Mouse (Mus musculus): ENCODE measurements around the gene Ikbip. TPM values are rescaled to one million over a fixed set of nuclear protein-coding genes. Genes with fewer than 3 reads are reported as not detected.

Gene Ikbip
- polyA plus RNA-seq, 1 experiment from 2014 or later, result 25.3 TPM

DNA sequence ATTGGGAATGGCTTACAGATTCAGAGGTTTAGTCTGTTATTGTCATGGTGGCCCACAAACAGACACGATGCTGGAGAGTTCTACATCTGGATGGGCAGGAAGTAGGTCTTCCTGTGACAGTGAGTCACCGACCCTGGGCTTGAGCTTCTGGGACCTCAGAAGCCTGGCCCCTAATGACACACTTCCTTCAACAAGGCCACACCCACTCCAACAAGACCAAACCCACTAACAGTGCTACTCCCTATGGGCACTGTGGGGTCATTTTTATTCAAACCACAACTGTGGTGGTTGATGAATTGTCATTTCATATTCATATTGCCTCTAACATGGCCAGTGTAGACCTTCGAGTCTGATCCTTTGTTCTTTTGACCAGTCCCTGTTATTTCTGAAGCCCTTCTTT, 55.6 kb downstream of the Ikbip start:
- Histone ChIP-seq H3K4me2 (ENCODE audit: low read depth, severe bottlenecking) (no peak overlapping the region), H3K27me3 (ENCODE audit: control insufficient read depth, insufficient read depth, low read length) (no peaks in the 10 kb centered on the region), H3K4me3 (ENCODE audit: low read depth, low read length) (no peak overlapping the region), H3K27ac (replicated peaks; ENCODE audit: low read depth, low read length) (no peak overlapping the region), H3K9me3 (ENCODE audit: control insufficient read depth, low read length) (no peaks in the 10 kb centered on the region), H3K9ac (ENCODE audit: low read length) (no peak overlapping the region), H3K4me1 (ENCODE audit: control insufficient read depth, insufficient read depth, low read length) (no peaks in the 10 kb centered on the region), H3K36me3 (ENCODE audit: control insufficient read depth, insufficient read depth, low read length) (no peaks in the 10 kb centered on the region)
- WGBS, result 84% methylated on average over 3 of the region's 3 CpGs
- no peak for ATAC-seq (ENCODE audit: insufficient number of reproducible peaks, low FRiP score, low TSS enrichment, low read depth)
- no peak for DNase-seq (ENCODE audit: low spot score)

DNA sequence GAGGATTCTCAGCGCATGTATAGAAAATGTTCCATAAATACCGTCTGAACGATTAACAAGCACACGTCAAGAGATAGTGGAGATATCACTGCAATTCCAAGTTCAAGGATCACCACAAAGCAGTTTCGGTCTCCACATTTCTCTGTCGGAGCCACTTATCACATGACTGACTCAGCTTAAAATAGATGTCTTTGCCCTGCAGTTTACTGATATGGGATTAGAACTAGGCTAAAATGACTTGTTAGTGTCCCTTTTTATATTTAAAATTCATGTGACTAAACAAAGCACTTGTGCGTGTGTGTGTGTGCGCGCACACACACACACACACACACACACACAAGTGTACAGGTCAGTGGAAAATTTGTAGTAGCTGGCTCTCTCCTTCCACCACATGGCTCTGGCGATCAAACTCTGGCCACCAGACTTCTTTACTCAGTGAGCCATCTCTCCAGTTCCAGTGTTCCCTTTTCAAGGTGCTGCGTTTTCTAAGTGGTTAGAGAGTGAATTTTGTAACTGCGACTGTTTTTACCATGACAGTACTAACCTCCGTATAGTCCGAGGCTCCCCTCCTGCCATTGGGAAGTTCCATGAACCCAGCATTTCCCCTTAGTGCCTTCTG, 56.5 kb downstream of the Ikbip start:
- no peaks in the 10 kb centered on the region for H3K27me3 ChIP-seq (ENCODE audit: control insufficient read depth, insufficient read depth, low read length)
- no peak overlapping the region for H3K9ac ChIP-seq (ENCODE audit: low read length)
- DNase-seq (ENCODE audit: low spot score), result no peak
- no peak overlapping the region for H3K4me2 ChIP-seq (ENCODE audit: low read depth, severe bottlenecking)
- no peak for ATAC-seq (ENCODE audit: insufficient number of reproducible peaks, low FRiP score, low TSS enrichment, low read depth)
- H3K4me3 ChIP-seq (ENCODE audit: low read depth, low read length), result no peak overlapping the region
- no peak overlapping the region for H3K27ac ChIP-seq (replicated peaks; ENCODE audit: low read depth, low read length)
- no peaks in the 10 kb centered on the region for H3K36me3 ChIP-seq (ENCODE audit: control insufficient read depth, insufficient read depth, low read length)
- no peaks in the 10 kb centered on the region for H3K4me1 ChIP-seq (ENCODE audit: control insufficient read depth, insufficient read depth, low read length)
- no peaks in the 10 kb centered on the region for H3K9me3 ChIP-seq (ENCODE audit: control insufficient read depth, low read length)
- 91% methylated on average over 14 of the region's 14 CpGs for WGBS

DNA sequence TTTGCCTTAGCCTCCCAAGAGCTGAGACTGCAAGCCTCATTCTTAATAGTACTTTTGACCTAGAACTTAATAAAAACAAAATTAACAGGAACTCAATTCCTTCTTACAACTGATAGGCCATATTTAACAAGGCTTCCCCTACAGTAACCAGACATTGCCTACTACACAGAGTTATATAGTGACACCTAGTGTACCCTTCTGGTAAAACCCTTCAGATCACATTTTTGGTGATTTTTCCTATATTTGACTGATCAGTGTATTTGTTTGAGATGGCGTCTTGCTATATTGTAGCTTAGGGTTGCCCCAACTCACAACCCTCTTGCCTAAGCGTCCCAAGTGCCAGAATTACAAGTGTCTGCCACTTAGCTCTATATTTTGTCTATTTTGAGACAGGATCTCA, 58.8 kb downstream of the Ikbip start:
- H3K27me3 ChIP-seq (ENCODE audit: control insufficient read depth, insufficient read depth, low read length), result no peaks in the 10 kb centered on the region
- ATAC-seq (ENCODE audit: insufficient number of reproducible peaks, low FRiP score, low TSS enrichment, low read depth), result no peak
- H3K36me3 ChIP-seq (ENCODE audit: control insufficient read depth, insufficient read depth, low read length), result peaks cover 8% of the 10 kb centered on the region; the same call in 1 of the 2 replicates
- no peak overlapping the region for H3K9ac ChIP-seq (ENCODE audit: low read length)
- H3K4me2 ChIP-seq (ENCODE audit: low read depth, severe bottlenecking), result no peak overlapping the region
- H3K9me3 ChIP-seq (ENCODE audit: control insufficient read depth, low read length), result no peaks in the 10 kb centered on the region
- no peaks in the 10 kb centered on the region for H3K4me1 ChIP-seq (ENCODE audit: control insufficient read depth, insufficient read depth, low read length)
- H3K27ac ChIP-seq (replicated peaks; ENCODE audit: low read depth, low read length), result no peak overlapping the region
- no peak overlapping the region for H3K4me3 ChIP-seq (ENCODE audit: low read depth, low read length)
- 47% methylated on average over 2 of the region's 2 CpGs for WGBS
- DNase-seq (ENCODE audit: low spot score), result no peak

DNA sequence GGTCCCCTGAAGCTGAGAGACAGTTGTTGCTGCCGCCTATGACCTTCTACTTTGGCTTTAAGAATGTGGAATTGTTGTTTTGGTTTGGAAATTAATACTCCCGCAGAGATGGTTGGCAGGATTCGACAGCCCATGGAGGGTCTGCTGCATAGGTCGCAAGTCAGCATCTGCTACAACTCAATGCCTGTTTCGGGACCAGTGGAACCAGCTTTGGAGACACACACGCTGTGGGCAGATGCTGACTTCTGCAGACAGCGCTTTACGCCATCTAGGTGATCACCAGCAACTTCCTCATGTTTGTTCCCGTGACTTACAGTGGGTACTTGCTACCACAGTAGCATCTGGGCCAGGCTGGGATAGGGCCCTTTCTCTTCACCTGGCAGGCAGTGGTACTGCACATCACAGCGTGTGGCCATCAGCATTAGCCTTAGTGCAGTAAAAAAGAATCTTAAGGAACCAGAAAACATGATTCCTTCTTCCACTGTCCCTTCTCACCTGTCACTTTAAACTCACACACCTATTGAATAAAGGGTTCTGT, 60.0 kb downstream of the Ikbip start:
- WGBS, result 75% methylated on average over 10 of the region's 10 CpGs
- ATAC-seq (ENCODE audit: insufficient number of reproducible peaks, low FRiP score, low TSS enrichment, low read depth), result no peak
- Histone ChIP-seq H3K27me3 (ENCODE audit: control insufficient read depth, insufficient read depth, low read length) (no peaks in the 10 kb centered on the region), H3K4me2 (ENCODE audit: low read depth, severe bottlenecking) (no peak overlapping the region), H3K27ac (replicated peaks; ENCODE audit: low read depth, low read length) (no peak overlapping the region), H3K9ac (ENCODE audit: low read length) (no peak overlapping the region), H3K36me3 (ENCODE audit: control insufficient read depth, insufficient read depth, low read length) (peaks cover 13% of the 10 kb centered on the region; the same call in 1 of the 2 replicates), H3K4me1 (ENCODE audit: control insufficient read depth, insufficient read depth, low read length) (no peaks in the 10 kb centered on the region), H3K9me3 (ENCODE audit: control insufficient read depth, low read length) (no peaks in the 10 kb centered on the region), H3K4me3 (ENCODE audit: low read depth, low read length) (no peak overlapping the region)
- DNase-seq (ENCODE audit: low spot score), result no peak

DNA sequence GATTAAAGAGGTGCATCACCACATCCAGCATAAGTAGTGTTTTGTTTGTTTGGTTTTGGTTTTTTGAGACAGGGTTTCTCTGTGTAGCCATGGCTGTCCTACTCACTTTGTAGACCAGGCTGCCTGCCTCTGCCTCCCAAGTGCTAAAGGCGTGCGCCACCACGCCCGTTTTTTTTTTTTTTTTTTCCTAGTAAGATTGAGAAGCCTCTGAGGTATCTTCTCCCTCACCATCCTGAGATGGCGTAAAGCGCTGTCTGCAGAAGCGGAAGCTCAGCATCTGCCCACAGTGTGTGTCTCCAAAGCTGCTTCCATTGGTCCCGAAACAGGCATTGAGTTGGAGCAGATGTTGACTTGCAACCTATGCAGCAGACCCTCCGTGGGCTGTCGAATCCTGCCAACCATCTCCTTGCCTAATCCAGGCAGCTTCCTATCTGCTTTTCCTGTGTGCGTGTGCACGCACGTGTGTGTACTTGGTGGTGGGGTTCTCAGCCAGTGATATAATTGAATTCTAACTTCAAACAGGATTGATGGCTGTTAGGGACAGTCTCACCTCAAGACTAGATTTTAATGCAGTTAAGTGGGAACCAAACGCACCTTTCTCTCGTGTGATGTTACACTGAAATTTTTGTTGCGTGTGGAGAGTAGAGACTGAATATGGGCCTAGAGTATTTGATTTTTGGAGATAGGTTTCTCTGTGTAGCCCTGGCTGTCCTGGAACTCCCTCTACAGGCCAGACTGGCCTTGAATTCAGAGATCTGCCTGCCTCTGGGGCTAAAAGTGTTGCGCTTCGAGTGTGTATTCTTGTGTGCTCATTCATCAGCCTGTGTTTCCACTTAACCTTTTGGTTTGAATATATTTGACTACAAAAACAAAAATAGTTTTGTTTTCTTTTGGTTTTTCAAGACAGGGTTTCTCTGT, 60.8 kb downstream of the Ikbip start:
- ATAC-seq (ENCODE audit: insufficient number of reproducible peaks, low FRiP score, low TSS enrichment, low read depth) (no peak; the same call in 1 of the 2 replicates), DNase-seq (ENCODE audit: low spot score) (no peak)
- Histone ChIP-seq H3K4me3 (ENCODE audit: low read depth, low read length) (no peak overlapping the region), H3K9ac (ENCODE audit: low read length) (no peak overlapping the region), H3K36me3 (ENCODE audit: control insufficient read depth, insufficient read depth, low read length) (peaks cover 13% of the 10 kb centered on the region; the same call in 1 of the 2 replicates), H3K27ac (replicated peaks; ENCODE audit: low read depth, low read length) (no peak overlapping the region), H3K4me1 (ENCODE audit: control insufficient read depth, insufficient read depth, low read length) (no peaks in the 10 kb centered on the region), H3K9me3 (ENCODE audit: control insufficient read depth, low read length) (no peaks in the 10 kb centered on the region), H3K4me2 (ENCODE audit: low read depth, severe bottlenecking) (no peak overlapping the region), H3K27me3 (ENCODE audit: control insufficient read depth, insufficient read depth, low read length) (no peaks in the 10 kb centered on the region)
- 72% methylated on average over 18 of the region's 18 CpGs for WGBS

DNA sequence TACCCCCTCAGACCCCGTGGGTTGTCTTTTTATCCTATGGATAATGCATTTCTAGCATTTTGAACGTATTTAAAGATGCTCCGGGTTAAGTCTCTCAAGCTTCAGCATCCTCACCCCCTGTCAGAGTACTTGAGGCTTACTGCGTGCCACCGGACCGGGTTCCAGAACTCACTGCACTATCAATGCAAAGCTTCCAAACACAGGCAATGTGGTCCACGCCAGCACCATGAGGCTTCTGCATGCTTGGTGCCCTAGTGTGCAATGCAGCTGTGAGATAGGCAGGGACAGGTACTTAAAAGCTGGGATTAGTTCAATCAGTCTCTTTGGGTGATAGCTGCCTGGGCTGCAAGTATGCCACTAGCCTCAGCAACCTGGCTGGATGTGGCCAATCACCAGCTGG, 62.7 kb downstream of the Ikbip start:
- Histone ChIP-seq H3K27me3 (ENCODE audit: control insufficient read depth, insufficient read depth, low read length) (no peaks in the 10 kb centered on the region), H3K9me3 (ENCODE audit: control insufficient read depth, low read length) (no peaks in the 10 kb centered on the region), H3K27ac (replicated peaks; ENCODE audit: low read depth, low read length) (no peak overlapping the region), H3K4me1 (ENCODE audit: control insufficient read depth, insufficient read depth, low read length) (no peaks in the 10 kb centered on the region), H3K36me3 (ENCODE audit: control insufficient read depth, insufficient read depth, low read length) (peaks cover 19% of the 10 kb centered on the region; the same call in 1 of the 2 replicates), H3K4me3 (ENCODE audit: low read depth, low read length) (no peak overlapping the region), H3K9ac (ENCODE audit: low read length) (no peak overlapping the region), H3K4me2 (ENCODE audit: low read depth, severe bottlenecking) (no peak overlapping the region)
- 96% methylated on average over 7 of the region's 7 CpGs for WGBS
- no peak for ATAC-seq (ENCODE audit: insufficient number of reproducible peaks, low FRiP score, low TSS enrichment, low read depth)
- DNase-seq (ENCODE audit: low spot score), result no peak

Other genes starting within 250 kb of the Ikbip start
- gene Apaf1, start 170 bp upstream of the Ikbip start, polyA plus RNA-seq (2014; fragmentation: Nextera tagmentation; extraction: Ambion mirVana), result 29.1 and 33.0 TPM in 2 replicates
- gene Slc25a3, start 41.1 kb downstream of the Ikbip start, polyA plus RNA-seq (2014; fragmentation: Nextera tagmentation; extraction: Ambion mirVana), result 450 and 461 TPM in 2 replicates
- 359 and 371 TPM in 2 replicates for gene Tmpo, start 98.4 kb downstream of the Ikbip start, polyA plus RNA-seq (2014; fragmentation: Nextera tagmentation; extraction: Ambion mirVana)

Data from limb, embryonic 11.5 days (tissue).